Mouse (Mus musculus): ENCODE results near the gene Atxn7l1. TPM values are rescaled to one million over a fixed set of nuclear protein-coding genes. Genes with fewer than 3 reads are reported as not detected.

Atxn7l1 gene
- polyA plus RNA-seq, 1 experiment = 3.9 TPM

DNA sequence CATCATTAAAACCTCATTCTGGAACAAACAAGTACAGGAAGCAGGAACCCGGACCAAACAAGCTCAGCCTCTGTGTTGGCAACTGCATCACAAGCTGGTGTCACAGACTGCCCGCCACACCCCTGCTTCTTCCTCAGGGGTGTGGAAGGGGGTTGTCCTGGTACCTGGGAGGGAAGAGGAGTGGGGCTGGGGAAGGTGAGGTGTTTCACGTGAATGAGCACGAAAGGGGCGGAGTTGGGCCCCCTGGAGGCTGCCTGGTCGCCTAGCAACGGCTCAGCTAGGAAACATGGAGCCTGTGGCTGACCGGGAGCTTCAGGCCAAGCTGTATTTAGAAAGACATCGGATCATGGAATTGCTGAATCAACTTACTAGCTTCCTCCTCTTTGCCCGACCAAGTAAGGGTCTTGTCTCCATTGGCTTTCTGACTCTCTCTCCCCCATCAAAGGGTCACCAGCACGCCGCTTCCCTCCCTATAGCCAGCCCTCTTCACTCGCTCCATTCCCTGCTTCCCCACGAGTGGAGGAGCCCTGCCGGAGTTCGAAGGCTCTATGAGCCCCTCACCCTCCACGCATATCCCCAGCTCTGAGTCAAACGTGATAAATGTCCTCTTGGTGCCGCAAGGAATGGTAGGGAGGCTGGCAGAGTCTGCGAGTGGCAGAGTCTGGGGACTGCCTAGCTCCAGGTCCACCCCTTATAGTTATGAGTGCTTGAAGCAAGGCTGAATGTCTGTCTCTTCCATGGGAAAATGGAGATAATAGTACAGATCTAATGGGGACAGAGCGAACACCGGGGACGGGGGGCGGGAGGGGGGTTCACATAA is 247.5 kb downstream of the Atxn7l1 start, which contains the start of gene Efcab10:
Efcab10 (plus strand) TSS at position 51 of the 820 bp plus-strand sequence.
- Histone ChIP-seq H3K36me3 (ENCODE audit: control insufficient read depth) (no peaks in the 10 kb centered on the region), H3K9me3 (ENCODE audit: control insufficient read depth, low read length) (no peaks in the 10 kb centered on the region), H3K27me3 (ENCODE audit: control insufficient read depth) (peaks cover 8% of the 10 kb centered on the region), H3K4me1 (ENCODE audit: control insufficient read depth) (peaks cover 5% of the 10 kb centered on the region), H3K4me3 (replicated peaks) (no peak within 1 kb of the TSS)
- TF ChIP-seq TAL1 (IDR thresholded peaks at IDR 0.05; ENCODE audit: low read length) = no peak
- TF ChIP-seq GATA1 (IDR thresholded peaks at IDR 0.05; ENCODE audit: low read length) = no peak

DNA sequence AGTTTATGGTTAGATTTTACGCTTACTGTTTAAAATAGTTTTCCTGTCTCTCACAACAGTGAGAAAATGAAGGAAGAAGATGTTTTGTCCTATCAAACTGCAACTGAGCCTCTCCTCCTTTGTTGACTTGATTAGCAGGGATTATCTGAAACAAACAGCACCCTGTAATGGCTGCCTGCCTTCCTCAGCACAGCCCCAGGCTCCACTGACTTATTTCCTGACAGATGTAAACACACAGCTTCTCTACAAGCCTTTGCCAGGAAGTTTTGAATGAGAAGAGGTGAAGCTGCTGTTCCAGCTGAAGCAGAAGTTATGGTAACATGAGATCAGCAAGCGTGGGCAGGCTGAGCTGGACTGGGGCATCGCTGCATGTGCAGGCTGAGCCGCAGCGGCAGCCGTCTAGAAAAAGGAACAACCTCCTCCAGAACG is 255.8 kb downstream of the Atxn7l1 start:
- Histone ChIP-seq H3K27me3 (ENCODE audit: control insufficient read depth) (no peaks in the 10 kb centered on the region), H3K4me1 (ENCODE audit: control insufficient read depth) (peaks cover 4% of the 10 kb centered on the region), H3K9me3 (ENCODE audit: control insufficient read depth, low read length) (no peaks in the 10 kb centered on the region), H3K36me3 (ENCODE audit: control insufficient read depth) (no peaks in the 10 kb centered on the region), H3K4me3 (replicated peaks) (no peak overlapping the region)
- no peak for TF ChIP-seq TAL1 (IDR thresholded peaks at IDR 0.05; ENCODE audit: low read length)
- no peak for TF ChIP-seq GATA1 (IDR thresholded peaks at IDR 0.05; ENCODE audit: low read length)

DNA sequence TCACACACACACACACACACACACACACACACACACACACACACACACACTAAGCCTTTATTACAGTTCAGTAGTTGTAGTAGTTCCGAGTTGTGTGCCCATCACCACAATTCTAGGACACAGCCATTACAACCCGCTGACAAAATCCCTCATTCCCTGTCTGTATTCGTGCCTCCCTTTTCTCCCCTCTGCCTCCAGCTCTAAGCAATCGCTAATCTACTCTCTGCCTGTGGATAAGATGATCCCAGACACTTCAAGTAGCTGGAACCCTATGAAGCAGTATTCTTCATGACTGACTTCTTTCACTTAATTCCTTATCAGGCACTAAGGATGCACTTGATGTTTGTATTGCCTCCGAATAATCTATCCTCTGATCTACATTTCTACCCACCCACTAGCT is 257.5 kb downstream of the Atxn7l1 start:
- Histone ChIP-seq H3K4me1 (ENCODE audit: control insufficient read depth) (peaks cover 4% of the 10 kb centered on the region), H3K36me3 (ENCODE audit: control insufficient read depth) (no peaks in the 10 kb centered on the region), H3K9me3 (ENCODE audit: control insufficient read depth, low read length) (no peaks in the 10 kb centered on the region), H3K4me3 (replicated peaks) (no peak overlapping the region), H3K27me3 (ENCODE audit: control insufficient read depth) (no peaks in the 10 kb centered on the region)
- TF ChIP-seq TAL1 (IDR thresholded peaks at IDR 0.05; ENCODE audit: low read length) = no peak
- no peak for TF ChIP-seq GATA1 (IDR thresholded peaks at IDR 0.05; ENCODE audit: low read length)

DNA sequence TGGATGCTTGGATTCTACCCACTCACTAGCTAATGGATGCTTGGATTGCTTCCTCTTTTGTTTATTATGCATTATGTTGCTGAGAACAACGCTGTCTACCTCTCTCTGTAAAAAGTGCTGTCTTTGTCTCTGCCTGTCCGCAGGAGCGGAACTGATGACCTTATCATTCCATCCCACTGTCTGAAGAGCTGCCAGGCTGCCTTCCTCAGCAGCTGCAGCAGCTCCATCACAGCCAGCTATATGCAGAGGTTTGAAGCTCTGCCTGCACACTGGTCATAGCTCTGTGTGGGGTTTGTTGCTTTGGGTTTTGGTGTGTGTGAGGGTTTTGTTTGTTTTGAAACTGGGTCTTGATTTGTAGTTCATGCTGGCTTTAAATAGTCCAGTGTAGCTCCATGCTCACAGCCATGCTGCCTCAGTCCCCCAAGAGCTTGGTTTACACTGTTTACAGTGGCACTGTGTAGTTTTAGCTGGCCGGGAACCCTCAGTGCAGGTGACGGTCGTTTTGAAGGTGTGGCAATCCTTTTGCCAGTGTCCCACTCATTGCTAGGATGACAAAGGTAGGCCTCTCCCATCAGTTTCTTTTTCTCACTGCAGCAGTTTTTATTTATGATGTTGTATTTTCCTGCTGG is 258.0 kb downstream of the Atxn7l1 start:
- H3K4me3 ChIP-seq (replicated peaks) = no peak overlapping the region
- no peaks in the 10 kb centered on the region for H3K36me3 ChIP-seq (ENCODE audit: control insufficient read depth)
- peaks cover 4% of the 10 kb centered on the region for H3K4me1 ChIP-seq (ENCODE audit: control insufficient read depth)
- no peaks in the 10 kb centered on the region for H3K9me3 ChIP-seq (ENCODE audit: control insufficient read depth, low read length)
- H3K27me3 ChIP-seq (ENCODE audit: control insufficient read depth) = no peaks in the 10 kb centered on the region
- TF ChIP-seq GATA1 (IDR thresholded peaks at IDR 0.05; ENCODE audit: low read length) = no peak
- no peak for TF ChIP-seq TAL1 (IDR thresholded peaks at IDR 0.05; ENCODE audit: low read length)

GRCm38 (mm10) chr12:33411580-33412151 is 264.2 kb downstream of the Atxn7l1 start:
- Histone ChIP-seq H3K4me3 (replicated peaks) (no peak overlapping the region), H3K9me3 (ENCODE audit: control insufficient read depth, low read length) (no peaks in the 10 kb centered on the region), H3K4me1 (ENCODE audit: control insufficient read depth) (no peaks in the 10 kb centered on the region), H3K36me3 (ENCODE audit: control insufficient read depth) (no peaks in the 10 kb centered on the region), H3K27me3 (ENCODE audit: control insufficient read depth) (no peaks in the 10 kb centered on the region; the same call in 1 of the 2 replicates)
- TF ChIP-seq GATA1 (IDR thresholded peaks at IDR 0.05; ENCODE audit: low read length) = no peak
- no peak for TF ChIP-seq TAL1 (IDR thresholded peaks at IDR 0.05; ENCODE audit: low read length)

Other genes starting within 250 kb of the Atxn7l1 start
- 0.03 and 0.20 TPM in 2 replicates for gene Sypl, start 193.8 kb upstream of the Atxn7l1 start, polyA plus RNA-seq (2012)
- gene Cdhr3, start 54.8 kb upstream of the Atxn7l1 start, polyA plus RNA-seq (2012) = not detected in 2 replicates
- not detected in 2 replicates for gene Efcab10, start 247.2 kb downstream of the Atxn7l1 start, polyA plus RNA-seq (2012)

All from erythroblast, embryonic 14.5 days (primary cell).